Mouse (Mus musculus): ENCODE data around the gene Zeb2.

DNA sequence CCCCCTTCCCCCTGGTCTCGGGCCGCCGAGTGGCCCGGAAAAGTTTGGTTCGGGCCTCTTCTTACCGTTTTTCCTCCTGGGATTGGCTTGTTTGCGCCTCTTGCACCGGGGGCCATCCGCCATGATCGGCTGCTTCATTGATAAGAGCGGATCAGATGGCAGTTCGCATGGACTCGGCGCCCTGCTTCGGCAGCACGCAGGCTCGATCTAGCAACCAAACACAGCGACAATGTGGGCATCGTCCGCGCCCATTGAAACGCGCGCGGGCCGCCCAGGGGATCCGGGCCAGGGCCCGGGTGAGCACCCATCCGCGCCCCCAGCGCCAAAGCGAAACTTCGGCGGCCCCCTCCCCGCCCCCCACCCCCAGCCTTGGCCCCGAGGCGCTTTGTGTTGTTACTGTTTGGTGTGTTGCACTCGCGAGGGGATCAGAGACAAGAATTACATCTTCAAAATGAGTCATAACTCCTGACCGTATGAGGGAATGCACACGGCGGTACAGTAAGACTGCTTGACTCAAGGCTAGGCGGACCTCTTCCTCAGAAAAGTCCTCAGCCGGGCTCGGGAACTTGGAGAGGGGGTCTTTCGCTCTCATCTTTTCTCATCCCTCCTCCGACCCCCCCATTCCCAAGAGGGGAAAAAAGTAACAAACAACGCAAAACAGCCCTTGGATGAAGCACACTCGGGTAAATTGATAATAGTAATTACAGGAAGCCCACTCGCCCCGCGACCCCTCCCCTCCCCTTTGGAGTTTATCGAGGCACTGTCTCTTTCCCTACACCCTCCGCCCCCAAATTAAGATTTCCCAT, 7.0 kb downstream of the Zeb2 start:
- TF ChIP-seq CTCF (IDR thresholded peaks at IDR 0.05; ENCODE audit: borderline replicate concordance, insufficient read depth, low read length) (no peak), POLR2A (IDR thresholded peaks at IDR 0.05; ENCODE audit: low read depth, low read length) (peak; percentile 63)

Measured in embryonic fibroblast, embryonic 13.5 days (primary cell).